Mouse (Mus musculus): ENCODE measurements around the gene Polr2a. TPM values are rescaled to one million over a fixed set of nuclear protein-coding genes. Genes with fewer than 3 reads are reported as not detected.

Polr2a gene
- polyA plus RNA-seq, 1 experiment from 2014 or later = 14.8 TPM

DNA sequence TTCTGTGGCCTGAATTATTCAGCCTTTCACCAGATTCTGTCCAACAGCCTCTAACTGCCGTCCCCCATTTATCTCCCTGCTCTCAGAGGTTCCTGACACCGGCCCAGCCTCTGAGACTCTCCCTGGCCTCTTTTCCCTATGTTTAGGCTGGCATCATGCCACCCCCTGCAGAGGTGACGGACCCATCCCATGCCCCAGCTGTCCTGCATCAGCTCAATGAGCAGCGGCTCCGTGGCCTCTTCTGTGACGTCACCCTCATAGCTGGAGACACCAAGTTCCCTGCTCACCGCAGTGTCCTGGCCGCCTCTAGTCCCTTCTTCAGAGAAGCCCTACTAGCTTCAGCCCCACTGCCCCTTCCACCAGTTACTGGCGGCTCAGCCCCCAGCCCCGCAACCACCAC, 17.3 kb upstream of the Polr2a start:
- no peak overlapping the region for H3K4me2 ChIP-seq (ENCODE audit: low read depth, low read length)
- H3K27me3 ChIP-seq (replicated peaks; ENCODE audit: control insufficient read depth, insufficient read depth, low read length) = no peaks in the 10 kb centered on the region
- 0 out of 2 replicates have a peak, but pooled peaks cover 2% of the 10 kb centered on the region for H3K36me3 ChIP-seq (ENCODE audit: control insufficient read depth, insufficient read depth, low read length)
- H3K27ac ChIP-seq (ENCODE audit: low read length) = no peak overlapping the region
- H3K9me3 ChIP-seq (ENCODE audit: control insufficient read depth, low read length) = no peaks in the 10 kb centered on the region
- no peak overlapping the region for H3K9ac ChIP-seq (ENCODE audit: low read depth, low read length)
- WGBS = 66% methylated on average over 10 of the region's 10 CpGs
- H3K4me1 ChIP-seq (ENCODE audit: control insufficient read depth, insufficient read depth, low read length) = no peaks in the 10 kb centered on the region
- no peak for ATAC-seq
- H3K4me3 ChIP-seq (ENCODE audit: low read length) = no peak overlapping the region

DNA sequence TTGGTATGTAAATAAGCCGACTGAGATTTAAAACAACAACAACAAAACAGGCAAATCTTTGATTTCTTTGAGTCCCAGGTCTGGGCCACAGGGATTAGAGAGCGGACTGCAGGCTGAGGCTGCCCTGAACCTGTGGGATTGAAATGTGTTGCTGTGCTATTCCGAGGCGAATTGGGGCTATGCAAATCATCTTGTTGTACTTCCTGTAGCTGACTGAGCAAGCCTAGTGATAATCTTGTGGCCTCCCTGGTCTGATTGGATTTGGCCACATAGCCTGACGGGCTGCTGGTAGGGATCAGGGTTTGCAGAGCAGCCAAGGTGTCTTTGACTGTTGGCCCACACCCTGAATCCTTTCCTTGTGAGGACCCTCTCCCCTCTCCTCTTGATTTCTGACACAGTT, 16.5 kb upstream of the Polr2a start:
- Histone ChIP-seq H3K4me3 (ENCODE audit: low read length) (no peak overlapping the region), H3K27ac (ENCODE audit: low read length) (no peak overlapping the region), H3K27me3 (replicated peaks; ENCODE audit: control insufficient read depth, insufficient read depth, low read length) (no peaks in the 10 kb centered on the region), H3K9me3 (ENCODE audit: control insufficient read depth, low read length) (no peaks in the 10 kb centered on the region), H3K4me1 (ENCODE audit: control insufficient read depth, insufficient read depth, low read length) (no peaks in the 10 kb centered on the region), H3K4me2 (ENCODE audit: low read depth, low read length) (no peak overlapping the region), H3K36me3 (ENCODE audit: control insufficient read depth, insufficient read depth, low read length) (0 out of 2 replicates have a peak, but pooled peaks cover 2% of the 10 kb centered on the region), H3K9ac (ENCODE audit: low read depth, low read length) (no peak overlapping the region)
- WGBS = 66% methylated on average over 5 of the region's 5 CpGs
- ATAC-seq = no peak

- Histone ChIP-seq H3K4me1 (ENCODE audit: control insufficient read depth, insufficient read depth, low read length) (peaks cover 14% of the 10 kb centered on the region), H3K4me2 (ENCODE audit: low read depth, low read length) (peak overlapping the region; percentile 78), H3K36me3 (ENCODE audit: control insufficient read depth, insufficient read depth, low read length) (no peaks in the 10 kb centered on the region), H3K9me3 (ENCODE audit: control insufficient read depth, low read length) (no peaks in the 10 kb centered on the region; the same call in 1 of the 2 replicates), H3K27me3 (replicated peaks; ENCODE audit: control insufficient read depth, insufficient read depth, low read length) (no peaks in the 10 kb centered on the region), H3K9ac (ENCODE audit: low read depth, low read length) (0 out of 2 replicates have a peak overlapping the region, but pooled peaks have one; percentile 97), H3K4me3 (ENCODE audit: low read length) (no peak overlapping the region), H3K27ac (ENCODE audit: low read length) (no peak overlapping the region)
- WGBS = 51% methylated on average over 4 of the region's 4 CpGs
- ATAC-seq = no peak
These were observed 9.1 kb upstream of the Polr2a start for GRCm38 (mm10) chr11:69767625-69767909.

DNA sequence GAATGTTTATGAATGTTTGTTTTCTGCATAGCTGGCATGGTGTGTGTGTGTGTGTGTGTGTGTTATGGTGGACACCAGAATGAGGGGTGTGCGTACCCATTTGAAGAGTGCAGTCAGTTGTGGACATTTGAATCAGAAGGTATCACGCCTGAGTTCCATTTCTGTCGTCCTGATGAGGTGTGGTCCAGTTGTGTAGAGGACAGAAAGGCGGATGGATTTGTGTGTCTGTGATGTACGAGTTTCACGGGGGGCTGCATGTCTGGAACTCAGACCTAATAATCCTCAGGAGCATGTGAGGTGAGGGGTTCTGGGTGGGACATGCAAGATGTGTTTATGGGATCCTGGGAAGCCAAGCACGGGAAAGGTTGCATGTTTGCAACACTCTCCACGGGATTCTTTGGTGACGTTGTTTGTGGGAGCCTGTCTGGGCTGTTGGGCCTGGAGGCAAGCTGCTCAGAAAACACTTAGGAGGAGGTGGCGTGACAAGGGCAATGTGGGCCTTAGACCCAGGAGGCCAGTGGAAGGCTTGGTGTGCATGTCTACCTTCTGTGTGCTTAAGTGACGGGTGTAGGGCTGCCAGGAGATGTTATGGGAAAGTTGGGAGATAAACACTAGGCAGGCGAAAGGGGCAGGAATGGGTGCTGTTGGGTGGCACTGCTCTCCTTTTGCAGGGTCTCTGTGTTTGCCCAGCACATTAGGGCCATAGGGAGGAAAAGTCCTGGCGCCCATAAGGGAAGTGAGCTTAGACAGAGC, 8.6 kb upstream of the Polr2a start:
- Histone ChIP-seq H3K9ac (ENCODE audit: low read depth, low read length) (peak overlapping the region; percentile 97; the same call in 1 of the 2 replicates), H3K36me3 (ENCODE audit: control insufficient read depth, insufficient read depth, low read length) (no peaks in the 10 kb centered on the region), H3K9me3 (ENCODE audit: control insufficient read depth, low read length) (no peaks in the 10 kb centered on the region; the same call in 1 of the 2 replicates), H3K27me3 (replicated peaks; ENCODE audit: control insufficient read depth, insufficient read depth, low read length) (no peaks in the 10 kb centered on the region), H3K4me1 (ENCODE audit: control insufficient read depth, insufficient read depth, low read length) (peaks cover 14% of the 10 kb centered on the region), H3K27ac (ENCODE audit: low read length) (no peak overlapping the region), H3K4me2 (ENCODE audit: low read depth, low read length) (peak overlapping the region; percentile 78), H3K4me3 (ENCODE audit: low read length) (peak overlapping the region; percentile 93)
- 51% methylated on average over 13 of the region's 13 CpGs for WGBS
- peak; percentile 3; the same call in 1 of the 2 replicates for ATAC-seq

DNA sequence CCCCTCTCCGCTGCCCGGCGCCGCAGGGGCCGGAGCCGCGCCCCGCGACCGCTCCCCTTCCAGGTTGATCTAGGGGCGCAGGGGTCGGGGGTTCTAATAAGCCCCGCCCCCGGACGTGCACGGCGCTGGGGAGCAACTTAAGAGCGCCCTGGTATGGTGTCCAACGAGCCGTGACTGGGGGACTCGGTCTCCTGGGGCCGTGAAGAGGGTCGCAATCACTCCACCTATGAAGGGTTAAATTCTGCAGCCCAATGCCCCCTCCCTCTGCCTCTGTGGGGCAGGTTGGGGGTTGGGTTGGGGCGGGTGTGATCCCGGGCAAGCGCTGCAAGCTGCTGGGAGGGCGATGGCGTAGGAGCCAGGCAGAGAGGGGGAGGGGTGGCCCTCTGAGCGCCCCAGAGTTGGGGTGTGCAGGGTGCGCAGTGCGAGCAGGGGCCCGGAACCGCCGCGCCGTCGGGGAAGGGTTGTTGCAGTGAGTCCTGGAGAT, 7.7 kb upstream of the Polr2a start:
- H3K27me3 ChIP-seq (replicated peaks; ENCODE audit: control insufficient read depth, insufficient read depth, low read length) = no peaks in the 10 kb centered on the region
- H3K36me3 ChIP-seq (ENCODE audit: control insufficient read depth, insufficient read depth, low read length) = no peaks in the 10 kb centered on the region
- peak; percentile 89 for ATAC-seq
- 0% methylated on average over 36 of the region's 37 CpGs for WGBS
- H3K9me3 ChIP-seq (ENCODE audit: control insufficient read depth, low read length) = no peaks in the 10 kb centered on the region; the same call in 1 of the 2 replicates
- H3K4me1 ChIP-seq (ENCODE audit: control insufficient read depth, insufficient read depth, low read length) = peaks cover 14% of the 10 kb centered on the region
- H3K4me3 ChIP-seq (ENCODE audit: low read length) = peak overlapping the region; percentile 93
- peak overlapping the region; percentile 78 for H3K4me2 ChIP-seq (ENCODE audit: low read depth, low read length)
- H3K27ac ChIP-seq (ENCODE audit: low read length) = peak overlapping the region; percentile 91
- peak overlapping the region; percentile 97 for H3K9ac ChIP-seq (ENCODE audit: low read depth, low read length)

- H3K27ac ChIP-seq (ENCODE audit: low read length) = peak within 1 kb of the TSS; percentile 91
- H3K9me3 ChIP-seq (ENCODE audit: control insufficient read depth, low read length) = no peaks in the 10 kb centered on the region; the same call in 1 of the 2 replicates
- peak within 1 kb of the TSS; percentile 78 for H3K4me2 ChIP-seq (ENCODE audit: low read depth, low read length)
- peak; percentile 68 for ATAC-seq
- 13% methylated on average over 49 of the region's 55 CpGs for WGBS
- H3K36me3 ChIP-seq (ENCODE audit: control insufficient read depth, insufficient read depth, low read length) = no peaks in the 10 kb centered on the region
- H3K27me3 ChIP-seq (replicated peaks; ENCODE audit: control insufficient read depth, insufficient read depth, low read length) = no peaks in the 10 kb centered on the region
- H3K4me3 ChIP-seq (ENCODE audit: low read length) = peak within 1 kb of the TSS; percentile 93
- H3K9ac ChIP-seq (ENCODE audit: low read depth, low read length) = peak within 1 kb of the TSS; percentile 97
- peaks cover 15% of the 10 kb centered on the region for H3K4me1 ChIP-seq (ENCODE audit: control insufficient read depth, insufficient read depth, low read length)
These were observed 7.0 kb upstream of the Polr2a start, which contains the start of gene Zbtb4 for GRCm38 (mm10) chr11:69765221-69766125. Zbtb4 (plus strand) TSS chr11:69765912.

DNA sequence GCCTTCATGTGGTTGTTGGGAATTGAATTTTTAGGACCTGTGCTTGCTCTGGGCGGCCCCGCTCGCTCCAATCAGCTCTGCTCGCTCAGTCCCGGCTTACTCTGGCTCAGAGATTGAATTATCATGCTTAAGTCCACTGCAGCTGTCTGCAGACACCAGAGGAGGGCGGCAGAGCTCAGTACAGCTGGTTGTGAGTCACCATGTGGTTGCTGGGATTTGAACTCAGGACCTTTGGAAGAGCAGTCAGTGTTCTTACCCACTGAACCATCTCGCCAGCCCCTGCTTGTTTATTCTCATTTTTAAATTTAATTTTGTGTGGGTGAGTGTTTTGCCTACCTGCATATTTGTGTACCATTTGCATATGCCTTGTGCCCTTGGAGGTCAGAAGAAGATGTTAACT, 5.1 kb upstream of the Polr2a start:
- Histone ChIP-seq H3K4me1 (ENCODE audit: control insufficient read depth, insufficient read depth, low read length) (peaks cover 25% of the 10 kb centered on the region), H3K4me3 (ENCODE audit: low read length) (no peak overlapping the region), H3K9ac (ENCODE audit: low read depth, low read length) (no peak overlapping the region), H3K4me2 (ENCODE audit: low read depth, low read length) (no peak overlapping the region), H3K27ac (ENCODE audit: low read length) (no peak overlapping the region), H3K27me3 (replicated peaks; ENCODE audit: control insufficient read depth, insufficient read depth, low read length) (no peaks in the 10 kb centered on the region), H3K36me3 (ENCODE audit: control insufficient read depth, insufficient read depth, low read length) (no peaks in the 10 kb centered on the region), H3K9me3 (ENCODE audit: control insufficient read depth, low read length) (no peaks in the 10 kb centered on the region; the same call in 1 of the 2 replicates)
- 75% methylated on average over 7 of the region's 7 CpGs for WGBS
- no peak for ATAC-seq

DNA sequence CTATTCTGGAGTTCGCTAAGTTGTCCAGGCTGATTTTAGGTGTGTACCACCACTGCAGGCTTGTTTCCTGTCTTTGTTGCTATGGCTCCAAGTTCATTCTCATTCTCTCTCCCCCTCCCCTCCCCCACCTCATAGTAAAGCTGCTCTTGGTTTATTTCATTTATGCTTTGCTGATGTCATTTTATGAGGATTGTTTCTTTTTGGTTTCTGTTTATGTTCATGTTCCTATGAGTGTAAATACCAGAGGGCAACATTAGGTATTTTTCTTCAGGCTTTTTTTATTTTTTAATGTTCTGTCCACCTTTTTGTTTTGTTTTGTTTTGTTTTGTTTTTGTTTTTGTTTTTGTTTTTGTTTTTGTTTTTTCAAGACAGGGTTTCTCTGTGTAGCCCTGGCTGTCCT, 3.4 kb upstream of the Polr2a start, which contains the start of gene Slc35g3:
Slc35g3 (minus strand) TSS at position 101 of the 400 bp plus-strand sequence.
- no peak within 1 kb of the TSS for H3K9ac ChIP-seq (ENCODE audit: low read depth, low read length)

GRCm38 (mm10) chr11:69760901-69761200, 2.4 kb upstream of the Polr2a start:
- ATAC-seq = no peak
- Histone ChIP-seq H3K4me3 (ENCODE audit: low read length) (no peak overlapping the region), H3K9me3 (ENCODE audit: control insufficient read depth, low read length) (no peaks in the 10 kb centered on the region; the same call in 1 of the 2 replicates), H3K4me1 (ENCODE audit: control insufficient read depth, insufficient read depth, low read length) (peaks cover 23% of the 10 kb centered on the region), H3K4me2 (ENCODE audit: low read depth, low read length) (no peak overlapping the region), H3K9ac (ENCODE audit: low read depth, low read length) (no peak overlapping the region), H3K27ac (ENCODE audit: low read length) (no peak overlapping the region), H3K36me3 (ENCODE audit: control insufficient read depth, insufficient read depth, low read length) (no peaks in the 10 kb centered on the region), H3K27me3 (replicated peaks; ENCODE audit: control insufficient read depth, insufficient read depth, low read length) (no peaks in the 10 kb centered on the region)
- 92% methylated on average over 7 of the region's 7 CpGs for WGBS

More for the DNA sequence above, 3.4 kb upstream of the Polr2a start, which contains the start of gene Slc35g3:
- WGBS = 73% methylated on average over 1 of the region's 1 CpGs
- Histone ChIP-seq H3K27me3 (replicated peaks; ENCODE audit: control insufficient read depth, insufficient read depth, low read length) (no peaks in the 10 kb centered on the region), H3K4me3 (ENCODE audit: low read length) (no peak within 1 kb of the TSS), H3K27ac (ENCODE audit: low read length) (no peak within 1 kb of the TSS), H3K4me1 (ENCODE audit: control insufficient read depth, insufficient read depth, low read length) (peaks cover 22% of the 10 kb centered on the region), H3K9me3 (ENCODE audit: control insufficient read depth, low read length) (no peaks in the 10 kb centered on the region; the same call in 1 of the 2 replicates), H3K36me3 (ENCODE audit: control insufficient read depth, insufficient read depth, low read length) (no peaks in the 10 kb centered on the region), H3K4me2 (ENCODE audit: low read depth, low read length) (no peak within 1 kb of the TSS)
- no peak for ATAC-seq

Measured in intestine, embryonic 16.5 days (tissue).